Mouse (Mus musculus) cerebral cortex, adult 2 months (tissue): ENCODE results near the gene Fgfr1op2.

ENCODE experiments used
- WGBS: fragments of 180-500 bp; shearing (Covaris S2); methylation state at CpG from one replicate; pipeline ENCODE4 v1.1.7; 2018; 5-methylcytosine and 5-hydroxymethylcytosine counted together

Fgfr1op2 gene

DNA sequence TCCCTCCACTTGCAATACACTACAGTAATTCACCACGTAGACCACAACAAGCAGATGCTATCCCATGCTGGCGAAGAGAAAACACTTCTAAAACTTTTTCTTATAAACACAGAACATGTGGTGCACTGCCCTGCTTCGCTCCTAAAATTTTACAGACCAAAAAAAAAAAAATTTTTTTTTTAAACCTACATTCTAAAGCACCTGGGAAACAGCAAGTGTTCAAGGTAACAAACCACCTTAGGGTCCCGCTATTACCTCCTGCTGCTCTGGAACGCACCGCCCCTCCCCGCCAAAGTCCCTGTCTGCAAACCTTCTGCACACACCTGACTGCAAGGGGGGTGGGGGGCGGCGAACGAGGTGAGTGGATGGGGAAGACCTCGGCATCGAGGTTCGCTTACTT, at the start of gene Fgfr1op2:
Fgfr1op2 (plus strand) TSS at position 301 of the 400 bp plus-strand sequence.
- under 1% methylated on average over 13 of the region's 13 CpGs for WGBS

DNA sequence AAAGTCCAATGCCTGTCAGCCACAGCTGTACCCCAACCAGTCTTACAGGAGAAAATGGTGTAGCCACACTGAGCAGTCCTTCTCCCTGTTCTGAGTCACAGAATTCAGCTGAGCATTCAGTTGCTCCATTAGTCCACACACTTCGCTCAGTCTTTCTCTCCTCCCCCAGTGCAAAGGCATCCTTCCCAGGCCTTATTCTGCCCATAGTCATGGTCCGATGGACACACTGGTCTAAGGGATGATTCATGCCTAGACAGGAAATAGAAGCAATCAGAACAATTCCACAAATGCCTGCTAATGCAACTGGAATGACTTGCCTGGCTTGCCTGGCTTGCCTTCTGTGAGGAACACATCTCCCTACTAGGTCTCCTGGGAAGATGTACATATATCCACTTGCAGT, 49.5 kb upstream of the Fgfr1op2 start:
- WGBS, result 85% methylated on average over 2 of the region's 2 CpGs

- WGBS, result 82% methylated on average over 7 of the region's 7 CpGs
Measured at GRCm38 (mm10) chr6:146530363-146530762, 46.6 kb upstream of the Fgfr1op2 start.

GRCm38 (mm10) chr6:146530769-146531168, 46.2 kb upstream of the Fgfr1op2 start:
- WGBS, result 86% methylated on average over 5 of the region's 5 CpGs

DNA sequence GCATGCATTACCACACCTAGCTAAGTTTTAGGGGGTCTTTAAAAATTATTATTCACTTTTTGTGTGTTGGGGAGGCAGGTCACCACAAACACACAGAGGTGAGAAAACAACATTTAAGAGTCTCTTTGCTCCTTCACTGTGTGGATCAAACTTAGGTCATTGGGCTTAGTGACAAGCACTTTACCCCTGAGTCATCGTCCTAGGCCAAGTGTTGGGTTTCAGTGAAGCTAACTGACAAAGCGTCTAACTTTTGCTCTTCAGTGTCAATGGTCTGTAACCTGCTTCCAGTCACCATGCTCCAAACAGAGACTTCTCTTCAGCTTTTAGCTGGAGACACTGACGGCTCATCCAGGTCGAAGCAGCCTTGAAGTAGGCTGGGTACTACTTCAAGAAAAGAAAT, 43.9 kb upstream of the Fgfr1op2 start:
- WGBS, result 96% methylated on average over 4 of the region's 4 CpGs

DNA sequence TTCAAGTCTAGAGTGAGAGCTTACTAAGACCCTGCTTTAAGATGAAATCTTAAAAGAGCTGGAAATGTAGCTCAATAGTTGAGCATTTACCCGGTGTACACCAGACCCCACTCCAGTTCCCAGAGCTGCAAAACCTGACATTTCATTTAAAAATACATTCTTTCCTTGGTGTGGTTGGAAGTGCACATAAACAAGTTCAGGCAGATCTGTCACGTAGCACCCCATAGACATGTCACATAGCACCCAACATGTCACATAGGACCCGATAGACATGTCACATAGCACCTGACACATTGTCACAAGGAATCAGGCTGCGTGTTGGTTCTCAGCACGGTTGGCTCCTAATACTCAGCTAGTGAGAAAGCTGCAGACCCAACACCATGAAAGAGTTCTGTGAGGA, 41.5 kb upstream of the Fgfr1op2 start:
- WGBS, result 96% methylated on average over 5 of the region's 5 CpGs

DNA sequence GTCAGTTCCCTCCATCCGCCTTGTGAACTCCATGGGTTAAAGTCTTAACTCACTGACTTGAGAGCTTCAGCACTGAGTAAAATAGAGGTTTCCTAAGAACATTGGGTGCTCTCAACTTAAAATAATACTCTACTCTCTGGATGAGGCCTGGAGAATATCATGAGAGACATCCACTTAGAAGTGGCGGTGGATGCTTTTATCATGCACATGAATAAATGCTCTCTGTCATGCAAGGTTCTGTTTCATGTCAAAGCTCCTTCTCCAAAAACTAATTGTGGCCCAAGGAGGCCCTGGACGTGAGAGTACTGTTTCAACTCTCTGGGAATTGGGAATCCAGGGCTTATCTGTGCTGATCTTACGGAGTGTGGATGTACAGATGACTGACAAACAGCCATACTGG, 39.9 kb upstream of the Fgfr1op2 start:
- WGBS, result 96% methylated on average over 4 of the region's 4 CpGs

DNA sequence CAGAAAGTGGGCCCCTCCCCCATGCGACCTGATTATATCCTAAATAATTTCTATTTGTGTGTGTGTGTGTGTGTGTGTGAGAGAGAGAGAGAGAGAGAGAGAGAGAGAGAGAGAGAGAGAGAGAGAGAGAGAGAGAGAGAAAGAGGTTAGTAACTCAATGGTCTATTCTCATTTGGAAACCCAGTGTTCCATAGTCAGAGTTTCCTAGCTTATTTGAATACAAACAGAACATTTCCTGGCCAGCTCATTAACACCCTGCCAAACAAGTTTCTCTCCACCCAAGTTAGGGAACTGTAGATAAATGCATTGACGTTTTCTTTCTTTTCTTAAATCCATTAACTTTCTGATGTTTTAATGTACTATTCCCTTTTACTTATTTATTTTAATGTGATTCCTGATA, 38.9 kb upstream of the Fgfr1op2 start:
- WGBS, result 56% methylated on average over 2 of the region's 2 CpGs

DNA sequence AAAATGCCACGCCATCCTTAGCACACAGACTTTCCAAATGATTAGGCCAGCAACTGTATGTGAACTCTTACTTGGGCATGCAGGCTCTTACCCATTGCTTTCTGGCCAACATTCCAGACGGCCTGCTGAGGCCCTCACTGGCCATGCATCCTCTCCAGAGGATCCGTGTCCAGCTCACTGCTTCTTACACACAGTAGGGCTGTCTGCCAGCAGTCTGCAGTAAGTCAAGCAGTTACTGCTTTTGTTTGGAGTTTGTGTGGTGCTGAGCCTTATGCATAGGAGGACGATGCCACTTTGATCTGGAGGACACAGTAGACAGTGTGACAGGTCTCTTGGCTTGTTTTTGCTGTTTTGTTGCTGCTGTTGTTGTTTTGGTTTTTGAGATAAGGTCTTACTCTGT, 38.3 kb upstream of the Fgfr1op2 start:
- WGBS, result 60% methylated on average over 4 of the region's 4 CpGs

DNA sequence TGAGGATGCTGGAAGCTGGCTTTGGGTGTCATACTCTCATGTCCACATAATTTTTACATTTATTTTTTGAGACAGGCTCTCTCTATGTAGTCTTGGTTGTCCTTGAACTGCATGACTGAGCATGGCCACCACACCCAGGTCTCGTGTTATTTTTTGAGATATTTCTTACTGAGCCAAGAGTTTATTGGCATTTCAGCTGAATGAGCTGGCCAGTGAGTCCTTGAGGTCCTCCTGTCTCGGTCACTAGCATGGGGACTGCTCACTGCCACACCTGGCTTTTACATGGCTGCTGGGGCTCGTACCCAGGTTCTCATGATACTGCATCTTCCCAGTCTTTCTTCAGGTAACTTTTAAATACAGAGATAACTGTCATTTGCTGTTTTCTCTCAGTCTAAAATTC, 36.6 kb upstream of the Fgfr1op2 start:
- WGBS, result 91% methylated on average over 3 of the region's 3 CpGs

DNA sequence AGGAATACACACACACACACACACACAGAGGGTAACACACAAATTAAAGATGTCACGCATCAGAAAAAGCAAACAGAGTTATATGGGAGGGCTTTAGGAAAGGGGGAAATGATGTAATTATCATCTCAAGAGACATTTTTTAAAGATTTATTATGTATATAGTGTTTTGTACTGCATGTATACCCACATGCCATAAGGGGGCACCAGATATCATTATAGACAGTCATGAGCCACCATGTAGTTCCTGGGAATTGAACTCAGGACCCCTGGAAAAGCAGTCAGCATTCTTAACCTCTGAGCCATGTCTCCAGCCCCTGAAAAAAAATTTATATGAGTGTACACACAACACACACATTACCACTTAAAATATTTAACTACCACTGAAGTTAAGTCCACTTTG, 32.4 kb upstream of the Fgfr1op2 start:
- 82% methylated on average over 1 of the region's 1 CpGs for WGBS

DNA sequence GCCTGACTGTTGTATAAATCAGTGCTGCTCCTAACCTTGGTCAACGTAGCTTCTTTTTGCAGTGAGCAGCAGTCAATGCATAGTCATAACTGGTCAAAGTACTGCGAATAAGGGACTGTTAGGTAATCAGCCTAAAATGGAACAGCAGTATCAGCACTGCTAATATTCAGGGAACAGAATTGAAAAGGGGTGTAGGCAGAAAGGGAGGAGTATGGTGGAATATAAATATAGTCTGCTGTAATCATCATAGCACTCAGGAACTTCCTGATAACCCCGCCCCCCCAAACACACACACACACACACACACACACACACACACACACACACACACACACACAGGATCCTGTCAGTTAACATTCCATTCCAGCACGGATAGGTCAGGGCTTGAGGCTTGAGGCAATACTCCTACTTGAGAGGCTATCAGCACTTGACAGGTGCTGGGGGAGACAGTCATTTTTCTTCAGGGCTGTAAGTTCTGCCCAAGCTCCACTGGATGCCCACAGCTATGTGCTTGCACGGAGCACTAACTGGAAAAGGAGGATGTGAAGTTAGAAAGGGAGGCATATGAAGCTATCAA, 31.6 kb upstream of the Fgfr1op2 start:
- WGBS, result 71% methylated on average over 5 of the region's 5 CpGs

- WGBS, result 85% methylated on average over 2 of the region's 2 CpGs
Measured at GRCm38 (mm10) chr6:146550421-146550820, 26.6 kb upstream of the Fgfr1op2 start.

DNA sequence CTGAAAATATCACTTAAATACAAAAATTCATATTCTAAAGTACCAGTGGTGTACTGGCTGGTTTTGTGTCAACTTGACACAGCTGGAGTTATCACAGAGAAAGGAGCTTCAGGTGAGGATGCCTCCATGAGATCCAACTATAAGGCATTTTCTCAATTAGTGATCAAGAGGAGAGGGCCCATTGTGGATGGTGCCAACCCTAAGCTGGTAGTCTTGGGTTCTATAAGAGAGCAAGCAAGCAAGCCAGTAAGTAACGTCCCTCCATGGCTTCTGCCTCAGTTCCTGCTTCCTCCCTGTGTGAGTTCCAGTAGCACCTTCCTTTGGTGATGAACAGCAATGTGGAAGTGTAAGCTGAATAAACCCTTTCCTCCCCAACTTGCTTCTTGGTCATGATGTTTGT, 14.5 kb upstream of the Fgfr1op2 start:
- WGBS, result 96% methylated on average over 1 of the region's 1 CpGs

DNA sequence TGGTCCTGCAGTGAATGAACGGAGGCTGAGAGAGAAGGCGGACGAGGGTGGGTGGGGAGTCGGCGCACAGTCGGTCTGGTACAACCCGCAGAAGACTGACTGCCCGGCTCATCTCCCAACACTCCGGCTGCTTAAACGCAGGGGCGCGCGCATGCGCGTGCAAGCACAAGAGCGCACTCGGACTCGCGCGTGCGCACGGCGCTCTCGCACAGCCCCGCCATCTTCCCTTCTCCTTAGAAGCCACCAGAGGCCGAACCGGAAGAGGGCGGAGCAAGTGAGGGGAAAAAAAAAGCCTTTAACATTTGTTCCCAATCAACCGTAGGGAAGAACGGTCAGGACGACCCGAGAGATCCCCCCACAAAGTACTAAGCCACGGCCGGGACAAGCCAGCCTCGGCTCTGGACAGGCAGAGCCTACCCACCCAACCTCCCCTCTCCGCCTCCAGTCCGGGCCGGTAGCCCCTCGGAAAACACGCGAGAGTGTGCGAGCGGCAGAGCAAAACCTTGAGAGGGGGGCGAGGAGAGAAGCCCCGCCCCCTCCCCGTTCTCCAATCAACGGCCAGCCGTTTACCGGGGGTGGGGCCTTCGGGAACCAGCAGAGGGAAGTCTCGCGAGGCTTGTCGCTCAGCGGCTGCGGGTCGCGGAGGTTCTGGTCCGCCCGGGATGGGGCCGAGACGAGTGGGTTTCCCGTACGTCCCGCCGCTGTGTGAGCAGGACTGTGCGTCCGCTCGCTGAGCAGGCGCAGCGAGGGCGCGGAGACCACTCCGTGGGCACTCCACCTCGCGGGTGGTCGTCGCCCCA, 507 bp downstream of the Fgfr1op2 start, which contains the start of gene Ints13:
Ints13 (minus strand) TSS at position 526 of the 800 bp plus-strand sequence.
- under 1% methylated on average over 77 of the region's 77 CpGs for WGBS

- under 1% methylated on average over 22 of the region's 22 CpGs for WGBS
Measured at GRCm38 (mm10) chr6:146578111-146578531, 1.1 kb downstream of the Fgfr1op2 start.

- WGBS, result 2% methylated on average over 7 of the region's 7 CpGs
Measured at GRCm38 (mm10) chr6:146578586-146578985, 1.6 kb downstream of the Fgfr1op2 start.

DNA sequence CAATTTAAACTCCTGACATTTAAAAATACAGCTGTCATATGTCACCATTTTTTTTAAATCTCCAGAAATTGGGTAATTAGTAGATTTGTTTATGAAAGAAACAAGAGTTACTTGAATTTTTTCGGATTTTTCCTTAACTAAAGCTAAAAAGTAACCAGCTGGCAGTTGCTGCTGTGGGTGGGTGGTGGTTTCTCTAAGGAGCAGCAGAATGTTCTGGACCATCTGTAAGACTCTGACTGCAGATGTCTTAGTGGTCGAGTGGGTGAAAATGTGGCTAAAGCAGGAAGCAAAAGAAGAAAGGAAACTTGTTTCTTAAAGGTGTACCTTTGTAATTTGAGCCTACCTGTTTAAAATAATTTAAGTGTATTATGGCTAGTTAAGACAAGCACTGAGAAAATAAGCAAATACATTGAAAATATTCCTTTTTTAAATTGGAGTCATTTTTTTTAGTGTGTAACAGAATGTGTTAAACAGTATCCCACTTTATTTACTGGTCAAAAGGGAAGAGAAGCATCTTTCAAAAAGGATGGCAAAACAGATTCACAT, 3.5 kb downstream of the Fgfr1op2 start:
- 12% methylated on average over 2 of the region's 2 CpGs for WGBS

DNA sequence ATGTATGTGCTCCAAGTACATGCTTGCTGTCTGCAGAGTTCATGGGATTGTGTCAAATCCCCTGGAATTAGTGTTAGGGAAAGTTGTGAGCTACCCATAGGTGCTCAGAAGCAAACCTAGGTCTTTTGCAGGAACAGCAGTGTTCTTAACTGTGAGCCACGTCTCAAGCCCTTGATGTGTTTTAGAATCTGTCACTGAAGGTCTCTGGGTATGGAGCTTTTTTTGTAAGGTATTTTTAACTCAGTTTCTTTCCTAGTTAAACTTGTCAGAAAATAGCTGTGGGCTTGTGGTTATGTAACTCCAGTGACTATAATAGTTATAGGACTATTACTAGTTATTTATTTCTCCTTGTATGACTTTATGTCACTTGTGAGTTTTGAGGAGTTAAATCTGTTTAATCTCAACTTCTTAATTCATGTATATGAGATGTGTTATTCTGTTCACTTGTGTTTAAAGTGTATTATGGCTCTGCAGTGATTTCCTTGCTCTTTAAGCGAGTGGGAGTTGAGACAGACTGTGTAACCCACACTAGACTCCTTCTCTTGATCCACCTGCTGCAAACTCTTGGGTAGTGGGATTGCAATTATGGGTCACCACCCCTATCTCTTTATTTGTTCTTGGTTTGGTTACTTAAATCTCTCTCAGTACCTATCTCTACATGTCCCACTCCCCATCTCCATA, 6.5 kb downstream of the Fgfr1op2 start:
- WGBS, result 39% methylated on average over 2 of the region's 2 CpGs

- 50% methylated on average over 4 of the region's 5 CpGs for WGBS
Measured at GRCm38 (mm10) chr6:146585134-146585533, 8.1 kb downstream of the Fgfr1op2 start.

GRCm38 (mm10) chr6:146602601-146603000, 25.6 kb downstream of the Fgfr1op2 start:
- 60% methylated on average over 4 of the region's 4 CpGs for WGBS

GRCm38 (mm10) chr6:146603651-146604050, 26.6 kb downstream of the Fgfr1op2 start:
- 68% methylated on average over 10 of the region's 10 CpGs for WGBS
